Mouse (Mus musculus): Measurements from ENCODE around the gene Lamtor2. TPM values are rescaled to one million over a fixed set of nuclear protein-coding genes. Genes with fewer than 3 reads are reported as not detected.

The Lamtor2 gene
- polyA plus RNA-seq, 1 experiment from 2014 or later, result 137 TPM

- Histone ChIP-seq H3K9me3 (no peaks in the 10 kb centered on the region), H3K4me1 (peaks cover 7% of the 10 kb centered on the region; the same call in 1 of the 2 replicates), H3K9ac (replicated peaks) (no peak overlapping the region), H3K4me2 (replicated peaks) (no peak overlapping the region), H3K36me3 (peaks cover 97% of the 10 kb centered on the region), H3K27ac (replicated peaks) (no peak overlapping the region), H3K4me3 (no peak overlapping the region), H3K27me3 (no peaks in the 10 kb centered on the region)
- no peak for ATAC-seq (ENCODE audit: low FRiP score, low read depth)
- WGBS, result 89% methylated on average over 3 of the region's 3 CpGs
Observed at GRCm38 (mm10) chr3:88566116-88566515, 13.2 kb upstream of the Lamtor2 start.

GRCm38 (mm10) chr3:88563966-88564365 is 11.1 kb upstream of the Lamtor2 start:
- H3K4me2 ChIP-seq (replicated peaks), result no peak overlapping the region
- peaks cover 7% of the 10 kb centered on the region; the same call in 1 of the 2 replicates for H3K4me1 ChIP-seq

GRCm38 (mm10) chr3:88563442-88563841 is 10.6 kb upstream of the Lamtor2 start:
- ATAC-seq (ENCODE audit: low FRiP score, low read depth), result no peak; the same call in 1 of the 2 replicates
- WGBS, result 59% methylated on average over 4 of the region's 4 CpGs
- Histone ChIP-seq H3K27ac (replicated peaks) (no peak overlapping the region), H3K36me3 (peaks cover 99% of the 10 kb centered on the region), H3K27me3 (no peaks in the 10 kb centered on the region), H3K4me1 (peaks cover 7% of the 10 kb centered on the region; the same call in 1 of the 2 replicates), H3K4me2 (replicated peaks) (no peak overlapping the region), H3K4me3 (no peak overlapping the region), H3K9ac (replicated peaks) (no peak overlapping the region), H3K9me3 (no peaks in the 10 kb centered on the region)

More at GRCm38 (mm10) chr3:88563966-88564365, 11.1 kb upstream of the Lamtor2 start:
- no peak for ATAC-seq (ENCODE audit: low FRiP score, low read depth)
- Histone ChIP-seq H3K36me3 (peaks cover 99% of the 10 kb centered on the region), H3K9me3 (no peaks in the 10 kb centered on the region), H3K27me3 (no peaks in the 10 kb centered on the region), H3K9ac (replicated peaks) (no peak overlapping the region), H3K4me3 (no peak overlapping the region), H3K27ac (replicated peaks) (no peak overlapping the region)
- 93% methylated on average over 7 of the region's 7 CpGs for WGBS

- 67% methylated on average over 4 of the region's 4 CpGs for WGBS
- H3K4me2 ChIP-seq (replicated peaks), result no peak overlapping the region
- peaks cover 7% of the 10 kb centered on the region; the same call in 1 of the 2 replicates for H3K4me1 ChIP-seq
- H3K27me3 ChIP-seq, result no peaks in the 10 kb centered on the region
- no peak overlapping the region for H3K4me3 ChIP-seq
- peak; percentile 49; the same call in 1 of the 2 replicates for ATAC-seq (ENCODE audit: low FRiP score, low read depth)
- peaks cover 99% of the 10 kb centered on the region for H3K36me3 ChIP-seq
- H3K9ac ChIP-seq (replicated peaks), result no peak overlapping the region
- H3K9me3 ChIP-seq, result no peaks in the 10 kb centered on the region
- peak overlapping the region; percentile 30; the same call in 1 of the 2 replicates for H3K27ac ChIP-seq (replicated peaks)
Observed at GRCm38 (mm10) chr3:88561989-88562388, 9.1 kb upstream of the Lamtor2 start.

- Histone ChIP-seq H3K4me2 (replicated peaks) (no peak overlapping the region), H3K27me3 (no peaks in the 10 kb centered on the region), H3K36me3 (peaks cover 92% of the 10 kb centered on the region), H3K4me1 (peaks cover 20% of the 10 kb centered on the region), H3K9me3 (no peaks in the 10 kb centered on the region), H3K27ac (replicated peaks) (no peak overlapping the region), H3K9ac (replicated peaks) (no peak overlapping the region), H3K4me3 (no peak overlapping the region)
- ATAC-seq (ENCODE audit: low FRiP score, low read depth), result no peak
- 95% methylated on average over 9 of the region's 9 CpGs for WGBS
Observed at GRCm38 (mm10) chr3:88559596-88559995, 6.7 kb upstream of the Lamtor2 start.

- 92% methylated on average over 8 of the region's 8 CpGs for WGBS
- no peak for ATAC-seq (ENCODE audit: low FRiP score, low read depth)
- Histone ChIP-seq H3K9me3 (no peaks in the 10 kb centered on the region), H3K4me1 (peaks cover 23% of the 10 kb centered on the region), H3K27me3 (no peaks in the 10 kb centered on the region), H3K9ac (replicated peaks) (no peak overlapping the region), H3K36me3 (peaks cover 62% of the 10 kb centered on the region), H3K4me2 (replicated peaks) (no peak overlapping the region), H3K4me3 (no peak overlapping the region), H3K27ac (replicated peaks) (no peak overlapping the region)
Observed at GRCm38 (mm10) chr3:88556616-88557015, 3.7 kb upstream of the Lamtor2 start.

- Histone ChIP-seq H3K9me3 (no peaks in the 10 kb centered on the region), H3K27me3 (no peaks in the 10 kb centered on the region), H3K4me3 (no peak overlapping the region), H3K4me1 (peaks cover 27% of the 10 kb centered on the region), H3K36me3 (peaks cover 54% of the 10 kb centered on the region), H3K4me2 (replicated peaks) (no peak overlapping the region), H3K27ac (replicated peaks) (no peak overlapping the region), H3K9ac (replicated peaks) (peak overlapping the region; percentile 31; the same call in 1 of the 2 replicates)
- 95% methylated on average over 6 of the region's 6 CpGs for WGBS
- no peak for ATAC-seq (ENCODE audit: low FRiP score, low read depth)
Observed at GRCm38 (mm10) chr3:88555731-88556130, 2.9 kb upstream of the Lamtor2 start.

GRCm38 (mm10) chr3:88555069-88555605 is 2.3 kb upstream of the Lamtor2 start:
- Histone ChIP-seq H3K27ac (replicated peaks) (no peak overlapping the region), H3K36me3 (peaks cover 48% of the 10 kb centered on the region), H3K4me1 (peaks cover 27% of the 10 kb centered on the region), H3K9me3 (no peaks in the 10 kb centered on the region), H3K4me3 (peak overlapping the region; percentile 83; the same call in 1 of the 2 replicates), H3K27me3 (no peaks in the 10 kb centered on the region), H3K4me2 (replicated peaks) (peak overlapping the region; percentile 72), H3K9ac (replicated peaks) (peak overlapping the region; percentile 91)
- 78% methylated on average over 5 of the region's 5 CpGs for WGBS
- ATAC-seq (ENCODE audit: low FRiP score, low read depth), result no peak

- no peaks in the 10 kb centered on the region for H3K9me3 ChIP-seq
- H3K36me3 ChIP-seq, result peaks cover 37% of the 10 kb centered on the region
- WGBS, result under 1% methylated on average over 41 of the region's 41 CpGs
- peak overlapping the region; percentile 91 for H3K9ac ChIP-seq (replicated peaks)
- ATAC-seq (ENCODE audit: low FRiP score, low read depth), result peak; percentile 58
- H3K27me3 ChIP-seq, result no peaks in the 10 kb centered on the region
- H3K27ac ChIP-seq (replicated peaks), result peak overlapping the region; percentile 96
- H3K4me1 ChIP-seq, result peaks cover 27% of the 10 kb centered on the region
- H3K4me2 ChIP-seq (replicated peaks), result peak overlapping the region; percentile 72
- H3K4me3 ChIP-seq, result peak overlapping the region; percentile 83
Observed at GRCm38 (mm10) chr3:88553880-88554586, 1.2 kb upstream of the Lamtor2 start.

- Histone ChIP-seq H3K27me3 (no peaks in the 10 kb centered on the region), H3K36me3 (peaks cover 31% of the 10 kb centered on the region), H3K4me1 (peaks cover 27% of the 10 kb centered on the region), H3K4me2 (replicated peaks) (peak within 1 kb of the TSS; percentile 72), H3K27ac (replicated peaks) (peak within 1 kb of the TSS; percentile 96), H3K9ac (replicated peaks) (peak within 1 kb of the TSS; percentile 91), H3K4me3 (peak within 1 kb of the TSS; percentile 83), H3K9me3 (no peaks in the 10 kb centered on the region)
- peak; percentile 90 for ATAC-seq (ENCODE audit: low FRiP score, low read depth)
- under 1% methylated on average over 34 of the region's 37 CpGs for WGBS
Observed at GRCm38 (mm10) chr3:88553525-88553879, 628 bp upstream of the Lamtor2 start, which contains the start of gene Ubqln4. Ubqln4 (plus strand) TSS chr3:88553758.

- 27% methylated on average over 16 of the region's 16 CpGs for WGBS
- H3K9me3 ChIP-seq, result no peaks in the 10 kb centered on the region
- H3K4me3 ChIP-seq, result peak overlapping the region; percentile 83
- no peaks in the 10 kb centered on the region for H3K27me3 ChIP-seq
- H3K4me1 ChIP-seq, result peaks cover 27% of the 10 kb centered on the region
- no peak for ATAC-seq (ENCODE audit: low FRiP score, low read depth)
- H3K9ac ChIP-seq (replicated peaks), result peak overlapping the region; percentile 91
- peak overlapping the region; percentile 72 for H3K4me2 ChIP-seq (replicated peaks)
- peaks cover 18% of the 10 kb centered on the region for H3K36me3 ChIP-seq
- H3K27ac ChIP-seq (replicated peaks), result peak overlapping the region; percentile 96
Observed at GRCm38 (mm10) chr3:88552082-88552645, 710 bp downstream of the Lamtor2 start.

GRCm38 (mm10) chr3:88551586-88551985 is 1.3 kb downstream of the Lamtor2 start:
- WGBS, result 81% methylated on average over 4 of the region's 4 CpGs
- Histone ChIP-seq H3K4me3 (peak overlapping the region; percentile 83), H3K27me3 (no peaks in the 10 kb centered on the region), H3K9ac (replicated peaks) (peak overlapping the region; percentile 91; the same call in 1 of the 2 replicates), H3K36me3 (peaks cover 12% of the 10 kb centered on the region), H3K9me3 (no peaks in the 10 kb centered on the region), H3K4me2 (replicated peaks) (peak overlapping the region; percentile 72), H3K27ac (replicated peaks) (no peak overlapping the region), H3K4me1 (peaks cover 27% of the 10 kb centered on the region)
- no peak for ATAC-seq (ENCODE audit: low FRiP score, low read depth)
